Mouse (Mus musculus): ENCODE measurements at regions not wholly inside any gene's neighbourhood (a gene's known extent, or its start where the extent isn't known, plus 50 kb on each side); places are given as distances from the start of the nearest gene placed in this dataset.

DNA sequence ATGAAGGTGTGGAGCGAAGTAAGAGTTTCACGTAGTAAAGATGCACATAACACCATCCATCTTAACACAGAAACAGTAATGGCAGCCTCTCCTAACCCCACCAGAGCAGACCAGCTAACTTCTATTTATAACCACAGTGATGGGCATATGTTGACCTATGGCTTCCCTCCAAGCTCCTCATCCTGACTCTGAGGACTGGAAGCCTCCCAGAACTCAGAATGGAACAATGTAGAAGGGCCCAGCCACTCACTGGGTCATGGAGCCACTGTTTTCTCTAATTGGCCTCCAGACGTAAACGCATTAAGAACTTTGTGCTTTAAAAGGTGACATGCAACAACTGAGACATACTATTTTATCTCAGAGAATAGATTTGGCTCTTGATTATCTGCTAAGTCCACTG, 77.0 kb downstream of the Irs2 start:
- Histone ChIP-seq H3K27me3 (ENCODE audit: insufficient read depth, low read length) (peaks cover 11% of the 10 kb centered on the region; the same call in 1 of the 2 replicates), H3K36me3 (ENCODE audit: insufficient read depth, low read length) (no peaks in the 10 kb centered on the region)

GRCm38 (mm10) chr8:10928836-10929235, 79.4 kb downstream of the Irs2 start:
- WGBS: 81% methylated on average over 3 of the region's 3 CpGs
- H3K36me3 ChIP-seq (ENCODE audit: insufficient read depth, low read length): no peaks in the 10 kb centered on the region
- peaks cover 11% of the 10 kb centered on the region; the same call in 1 of the 2 replicates for H3K27me3 ChIP-seq (ENCODE audit: insufficient read depth, low read length)
- no peak overlapping the region for H3K4me2 ChIP-seq (replicated peaks; ENCODE audit: low read depth, low read length)
- H3K4me1 ChIP-seq (ENCODE audit: insufficient read depth, low read length): peaks cover 45% of the 10 kb centered on the region
- no peaks in the 10 kb centered on the region for H3K9me3 ChIP-seq (ENCODE audit: low read length)
- H3K9ac ChIP-seq (replicated peaks; ENCODE audit: low read length): 0 out of 2 replicates have a peak overlapping the region, but pooled peaks have one; percentile 11
- no peak overlapping the region for H3K4me3 ChIP-seq (ENCODE audit: low read length)
- no peak for ATAC-seq (ENCODE audit: low FRiP score, low TSS enrichment)
- peak overlapping the region; percentile 23; the same call in 1 of the 2 replicates for H3K27ac ChIP-seq (ENCODE audit: low read length)

More for the DNA sequence above, 77.0 kb downstream of the Irs2 start:
- Histone ChIP-seq H3K27ac (ENCODE audit: low read length) (no peak overlapping the region), H3K4me1 (ENCODE audit: insufficient read depth, low read length) (peaks cover 34% of the 10 kb centered on the region), H3K9me3 (ENCODE audit: low read length) (no peaks in the 10 kb centered on the region), H3K4me3 (ENCODE audit: low read length) (no peak overlapping the region), H3K9ac (replicated peaks; ENCODE audit: low read length) (no peak overlapping the region), H3K4me2 (replicated peaks; ENCODE audit: low read depth, low read length) (no peak overlapping the region)
- ATAC-seq (ENCODE audit: low FRiP score, low TSS enrichment): no peak
- 86% methylated on average over 4 of the region's 4 CpGs for WGBS

DNA sequence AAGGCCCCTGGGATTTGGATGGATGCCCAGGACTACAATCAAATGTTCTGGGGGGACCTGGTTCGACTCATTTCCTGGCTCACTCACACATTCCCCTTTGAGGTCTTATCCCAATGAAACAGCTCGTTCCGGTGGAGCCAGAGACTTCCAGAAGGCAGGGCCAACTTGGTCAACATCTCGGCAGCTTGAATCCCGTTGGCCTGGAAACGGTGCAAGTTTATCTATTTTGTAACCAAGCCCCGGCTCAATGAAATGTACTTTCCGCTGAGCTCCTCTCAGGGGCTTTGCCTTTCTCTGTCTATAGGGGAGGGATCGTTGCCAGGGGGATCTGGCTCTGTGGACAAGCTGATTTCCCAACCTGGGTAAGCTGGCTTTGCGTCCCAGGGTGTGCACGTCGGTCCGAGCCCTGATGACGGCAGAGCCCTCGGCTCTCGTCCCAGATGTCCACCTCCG, 79.9 kb downstream of the Irs2 start:
- Histone ChIP-seq H3K4me3 (ENCODE audit: low read length) (no peak overlapping the region), H3K27ac (ENCODE audit: low read length) (peak overlapping the region; percentile 23; the same call in 1 of the 2 replicates), H3K27me3 (ENCODE audit: insufficient read depth, low read length) (peaks cover 11% of the 10 kb centered on the region; the same call in 1 of the 2 replicates), H3K9me3 (ENCODE audit: low read length) (no peaks in the 10 kb centered on the region), H3K9ac (replicated peaks; ENCODE audit: low read length) (peak overlapping the region; percentile 11; the same call in 1 of the 2 replicates), H3K4me1 (ENCODE audit: insufficient read depth, low read length) (peaks cover 50% of the 10 kb centered on the region), H3K4me2 (replicated peaks; ENCODE audit: low read depth, low read length) (no peak overlapping the region), H3K36me3 (ENCODE audit: insufficient read depth, low read length) (no peaks in the 10 kb centered on the region)
- WGBS: 42% methylated on average over 17 of the region's 17 CpGs
- ATAC-seq (ENCODE audit: low FRiP score, low TSS enrichment): no peak

DNA sequence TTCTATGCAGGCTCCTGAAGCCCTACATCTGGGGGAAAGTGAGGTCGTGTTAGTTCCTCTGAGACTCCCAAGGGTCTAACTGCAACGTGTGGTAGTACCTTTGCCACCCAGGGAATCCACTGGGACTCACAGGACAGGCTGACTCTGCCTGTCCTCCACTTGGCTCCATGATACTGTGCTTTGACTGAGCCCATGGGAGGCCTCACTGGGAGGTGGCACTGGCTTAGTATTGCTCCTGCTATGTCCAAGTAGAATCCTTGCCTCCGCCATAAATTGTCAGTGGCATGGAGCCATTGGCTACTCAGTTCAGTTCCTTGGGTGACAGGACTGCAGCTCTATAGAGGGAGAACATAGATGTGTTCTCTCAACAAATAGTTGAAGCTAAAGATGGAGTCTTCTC, 81.1 kb downstream of the Irs2 start:
- H3K36me3 ChIP-seq (ENCODE audit: insufficient read depth, low read length): no peaks in the 10 kb centered on the region
- WGBS: 64% methylated on average over 3 of the region's 3 CpGs
- H3K27me3 ChIP-seq (ENCODE audit: insufficient read depth, low read length): peaks cover 11% of the 10 kb centered on the region; the same call in 1 of the 2 replicates
- H3K27ac ChIP-seq (ENCODE audit: low read length): peak overlapping the region; percentile 97; the same call in 1 of the 2 replicates
- H3K4me2 ChIP-seq (replicated peaks; ENCODE audit: low read depth, low read length): no peak overlapping the region
- peaks cover 62% of the 10 kb centered on the region for H3K4me1 ChIP-seq (ENCODE audit: insufficient read depth, low read length)
- H3K9me3 ChIP-seq (ENCODE audit: low read length): no peaks in the 10 kb centered on the region
- no peak overlapping the region for H3K4me3 ChIP-seq (ENCODE audit: low read length)
- no peak overlapping the region for H3K9ac ChIP-seq (replicated peaks; ENCODE audit: low read length)
- ATAC-seq (ENCODE audit: low FRiP score, low TSS enrichment): no peak

- Histone ChIP-seq H3K4me2 (replicated peaks; ENCODE audit: low read depth, low read length) (peak overlapping the region; percentile 41; the same call in 1 of the 2 replicates), H3K27me3 (ENCODE audit: insufficient read depth, low read length) (peaks cover 15% of the 10 kb centered on the region), H3K9ac (replicated peaks; ENCODE audit: low read length) (peak overlapping the region; percentile 55; the same call in 1 of the 2 replicates), H3K27ac (ENCODE audit: low read length) (peak overlapping the region; percentile 97), H3K36me3 (ENCODE audit: insufficient read depth, low read length) (no peaks in the 10 kb centered on the region), H3K4me1 (ENCODE audit: insufficient read depth, low read length) (peaks cover 68% of the 10 kb centered on the region), H3K9me3 (ENCODE audit: low read length) (no peaks in the 10 kb centered on the region), H3K4me3 (ENCODE audit: low read length) (no peak overlapping the region)
- no peak for ATAC-seq (ENCODE audit: low FRiP score, low TSS enrichment)
Observed at GRCm38 (mm10) chr8:10926518-10926915, 81.7 kb downstream of the Irs2 start.

DNA sequence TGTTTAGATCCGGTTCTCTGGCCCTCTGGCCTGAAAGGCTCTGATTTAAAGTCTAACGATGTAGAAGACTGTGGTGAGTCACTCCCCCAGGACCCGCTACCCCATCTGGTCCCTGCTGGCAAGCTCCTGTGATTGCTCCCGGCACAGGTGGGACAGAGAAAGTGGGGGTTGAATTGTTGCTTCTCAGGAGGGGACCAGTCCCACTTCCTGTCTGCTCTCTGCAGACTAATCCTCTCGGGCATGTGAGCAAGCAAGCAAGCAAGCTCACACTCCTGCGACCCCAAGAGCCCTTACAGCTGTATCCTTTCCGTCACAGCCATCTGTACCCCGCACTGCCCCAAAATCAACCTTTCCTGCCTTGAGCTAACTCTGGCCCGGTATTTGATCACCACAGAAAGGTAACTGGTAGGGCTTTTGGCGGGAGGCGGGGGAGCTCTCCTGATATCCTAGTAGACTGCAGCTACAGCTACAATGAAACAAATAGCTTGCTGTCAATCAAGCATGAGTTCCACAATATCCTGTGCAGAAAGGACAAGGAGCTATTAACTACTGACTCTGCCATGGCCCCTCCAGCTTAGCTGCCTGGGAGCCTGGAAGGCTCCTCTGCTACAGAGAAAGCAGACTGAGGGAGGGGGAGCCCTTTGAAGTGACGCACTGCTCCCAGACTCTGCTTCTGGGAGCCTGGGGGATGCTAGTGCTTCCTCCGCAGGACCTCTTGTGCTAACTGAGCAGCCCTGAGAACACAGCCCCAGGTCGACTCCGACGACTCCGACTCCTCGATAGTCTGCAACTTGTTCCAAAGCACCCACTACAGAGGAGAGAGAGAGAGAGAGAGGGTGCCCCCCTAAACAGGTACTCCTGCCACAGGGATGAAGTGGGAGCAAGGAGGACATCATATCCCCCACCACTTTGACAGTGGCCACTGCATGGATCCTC, 82.4 kb downstream of the Irs2 start:
- peaks cover 72% of the 10 kb centered on the region for H3K4me1 ChIP-seq (ENCODE audit: insufficient read depth, low read length)
- H3K9ac ChIP-seq (replicated peaks; ENCODE audit: low read length): peak overlapping the region; percentile 55
- H3K4me2 ChIP-seq (replicated peaks; ENCODE audit: low read depth, low read length): peak overlapping the region; percentile 41
- peaks cover 14% of the 10 kb centered on the region for H3K27me3 ChIP-seq (ENCODE audit: insufficient read depth, low read length)
- ATAC-seq (ENCODE audit: low FRiP score, low TSS enrichment): peak; percentile 28
- no peak overlapping the region for H3K4me3 ChIP-seq (ENCODE audit: low read length)
- H3K9me3 ChIP-seq (ENCODE audit: low read length): no peaks in the 10 kb centered on the region
- H3K27ac ChIP-seq (ENCODE audit: low read length): peak overlapping the region; percentile 97
- H3K36me3 ChIP-seq (ENCODE audit: insufficient read depth, low read length): no peaks in the 10 kb centered on the region
- WGBS: 7% methylated on average over 18 of the region's 18 CpGs

- no peaks in the 10 kb centered on the region for H3K9me3 ChIP-seq (ENCODE audit: low read length)
- peak; percentile 64 for ATAC-seq (ENCODE audit: low FRiP score, low TSS enrichment)
- peak overlapping the region; percentile 55 for H3K9ac ChIP-seq (replicated peaks; ENCODE audit: low read length)
- H3K27me3 ChIP-seq (ENCODE audit: insufficient read depth, low read length): peaks cover 13% of the 10 kb centered on the region
- no peaks in the 10 kb centered on the region for H3K36me3 ChIP-seq (ENCODE audit: insufficient read depth, low read length)
- H3K4me2 ChIP-seq (replicated peaks; ENCODE audit: low read depth, low read length): peak overlapping the region; percentile 41
- H3K4me1 ChIP-seq (ENCODE audit: insufficient read depth, low read length): peaks cover 72% of the 10 kb centered on the region
- H3K27ac ChIP-seq (ENCODE audit: low read length): peak overlapping the region; percentile 97
- H3K4me3 ChIP-seq (ENCODE audit: low read length): peak overlapping the region; percentile 4; the same call in 1 of the 2 replicates
- under 1% methylated on average over 20 of the region's 20 CpGs for WGBS
Observed at GRCm38 (mm10) chr8:10924526-10925199, 83.6 kb downstream of the Irs2 start.

- WGBS: 12% methylated on average over 3 of the region's 3 CpGs
- no peaks in the 10 kb centered on the region for H3K36me3 ChIP-seq (ENCODE audit: insufficient read depth, low read length)
- H3K9me3 ChIP-seq (ENCODE audit: low read length): no peaks in the 10 kb centered on the region
- H3K4me3 ChIP-seq (ENCODE audit: low read length): 0 out of 2 replicates have a peak overlapping the region, but pooled peaks have one; percentile 4
- peaks cover 16% of the 10 kb centered on the region for H3K27me3 ChIP-seq (ENCODE audit: insufficient read depth, low read length)
- peak overlapping the region; percentile 97 for H3K27ac ChIP-seq (ENCODE audit: low read length)
- peaks cover 72% of the 10 kb centered on the region for H3K4me1 ChIP-seq (ENCODE audit: insufficient read depth, low read length)
- H3K4me2 ChIP-seq (replicated peaks; ENCODE audit: low read depth, low read length): peak overlapping the region; percentile 41
- H3K9ac ChIP-seq (replicated peaks; ENCODE audit: low read length): no peak overlapping the region; the same call in 1 of the 2 replicates
- ATAC-seq (ENCODE audit: low FRiP score, low TSS enrichment): no peak; the same call in 1 of the 2 replicates
Observed at GRCm38 (mm10) chr8:10924001-10924490, 84.2 kb downstream of the Irs2 start.

All from kidney, embryonic 16.5 days (tissue).